Mouse (Mus musculus) small intestine, adult 2 months (tissue): Measurements from ENCODE around the gene Galnt6. TPM values are rescaled to one million over a fixed set of nuclear protein-coding genes. Genes with fewer than 3 reads are reported as not detected.

Experiments used
- H3K27ac ChIP-seq: fragments of 200-500 bp; 2 replicates; pipeline ENCODE4 v1.5.1; 2012; ENCODE audit warnings: low read depth, low read length, control low read depth, inconsistent platforms; ENCODE audit not compliant: insufficient read depth
- H3K27me3 ChIP-seq: fragments of 200-500 bp; 2 replicates; pipeline ENCODE4 v1.6.1; 2012; ENCODE audit warnings: mild to moderate bottlenecking, moderate library complexity, low read length, inconsistent platforms; ENCODE audit not compliant: control insufficient read depth, insufficient read depth
- H3K36me3 ChIP-seq: fragments of 200-500 bp; 2 replicates; pipeline ENCODE4 v1.6.1; 2012; ENCODE audit warnings: mild to moderate bottlenecking, low read length, control low read depth, inconsistent platforms; ENCODE audit not compliant: control insufficient read depth, insufficient read depth
- H3K4me1 ChIP-seq: fragments of 200-500 bp; 2 replicates; pipeline ENCODE4 v1.6.1; 2012; ENCODE audit warnings: low read length, inconsistent platforms, mixed read lengths; ENCODE audit not compliant: control insufficient read depth, insufficient read depth, insufficient read length
- H3K4me3 ChIP-seq: fragments of 200-500 bp; 2 replicates; pipeline ENCODE4 v1.5.1; 2012; ENCODE audit warnings: low read depth, mild to moderate bottlenecking, control low read depth, inconsistent platforms, low read length, moderate library complexity
- CTCF ChIP-seq: fragments of 200-500 bp; IDR thresholded peaks from 2 replicates; pipeline ENCODE4 v1.5.1; 2012; ENCODE audit warnings: low read depth, mild to moderate bottlenecking, control low read depth, inconsistent platforms, low read length, moderate library complexity, mixed read lengths; ENCODE audit not compliant: insufficient replicate concordance, insufficient read length; ENCODE audit errors: extremely low read depth
- POLR2A ChIP-seq: fragments of 200-500 bp; IDR thresholded peaks from 2 replicates; pipeline ENCODE4 v1.6.1; 2012; ENCODE audit warnings: low read depth, mild to moderate bottlenecking, control low read depth, inconsistent platforms, low read length, moderate library complexity
- WGBS: fragments of 180-500 bp; shearing (Covaris S2); methylation state at CpG from one replicate; pipeline ENCODE4 v1.1.7; 2018; 5-methylcytosine and 5-hydroxymethylcytosine counted together
- polyA plus RNA-seq: library from polyadenylated mRNA; depleted of rRNA; stranded (reverse); fragments of >200 nt; gene quantifications from 2 replicates; pipeline ENCODE4 v1.2.3, GENCODE M21; 2012

Galnt6 gene
- polyA plus RNA-seq, 1 experiment, result 73.0 TPM

DNA sequence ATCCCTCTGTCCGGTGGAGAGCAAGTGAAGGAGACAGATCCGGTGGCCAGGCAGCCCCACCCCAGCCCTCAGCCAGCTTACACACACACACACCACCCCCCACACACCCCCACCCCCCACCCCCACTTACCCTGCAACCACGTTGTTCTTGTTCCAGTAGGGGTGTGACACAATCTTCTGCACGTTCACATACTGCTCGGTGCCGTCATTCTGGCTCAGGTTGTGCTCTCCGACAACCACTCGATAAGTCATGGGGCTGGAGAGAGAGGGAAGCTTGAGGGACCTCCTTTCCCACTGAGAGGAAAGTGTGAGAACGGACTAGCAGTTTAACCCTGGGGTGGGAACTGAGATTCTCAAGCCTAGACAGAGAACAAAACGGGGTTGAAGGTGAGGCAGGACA is 44.7 kb downstream of the Galnt6 start:
- TF ChIP-seq POLR2A (no peak), CTCF (no peak)
- no peaks in the 10 kb centered on the region for H3K36me3 ChIP-seq
- H3K27me3 ChIP-seq, result no peaks in the 10 kb centered on the region
- WGBS, result 74% methylated on average over 10 of the region's 10 CpGs
- H3K4me3 ChIP-seq, result no peak overlapping the region
- no peak overlapping the region for H3K27ac ChIP-seq
- H3K4me1 ChIP-seq, result peaks cover 21% of the 10 kb centered on the region; the same call in 1 of the 2 replicates

DNA sequence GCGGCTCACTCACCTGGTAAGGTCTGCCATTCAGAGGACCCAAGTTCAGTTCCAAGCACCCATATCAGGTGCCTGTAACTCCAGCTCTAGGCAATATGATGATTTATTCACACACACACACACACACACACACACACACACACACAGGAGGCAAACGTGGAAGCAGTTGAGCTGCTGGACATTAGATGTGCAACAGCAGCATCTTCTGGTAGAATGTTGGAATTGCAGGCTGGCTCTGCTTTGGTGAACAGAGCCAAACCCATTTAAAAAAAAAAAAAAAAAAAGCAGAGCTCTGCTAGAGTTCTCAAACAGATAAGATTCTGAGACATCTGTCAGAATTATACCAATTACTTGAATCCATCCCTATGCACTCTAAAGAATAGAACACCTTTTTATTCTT is 46.1 kb downstream of the Galnt6 start:
- WGBS, result 43% methylated on average over 2 of the region's 2 CpGs
- TF ChIP-seq POLR2A (no peak), CTCF (peak; percentile 54; the same call in 1 of the 2 replicates)
- peaks cover 28% of the 10 kb centered on the region for H3K4me1 ChIP-seq
- H3K4me3 ChIP-seq, result no peak overlapping the region
- H3K27me3 ChIP-seq, result no peaks in the 10 kb centered on the region
- H3K27ac ChIP-seq, result no peak overlapping the region
- no peaks in the 10 kb centered on the region for H3K36me3 ChIP-seq

- no peaks in the 10 kb centered on the region for H3K36me3 ChIP-seq
- WGBS, result 62% methylated on average over 7 of the region's 7 CpGs
- H3K27me3 ChIP-seq, result no peaks in the 10 kb centered on the region
- no peak for TF ChIP-seq POLR2A
- TF ChIP-seq CTCF, result no peak
- H3K4me1 ChIP-seq, result peaks cover 19% of the 10 kb centered on the region
- no peak overlapping the region for H3K27ac ChIP-seq
- no peak overlapping the region for H3K4me3 ChIP-seq
These were observed 47.4 kb downstream of the Galnt6 start for GRCm38 (mm10) chr15:100681770-100682169.

- Histone ChIP-seq H3K36me3 (no peaks in the 10 kb centered on the region), H3K4me3 (no peak overlapping the region), H3K4me1 (peaks cover 15% of the 10 kb centered on the region), H3K27ac (no peak overlapping the region), H3K27me3 (no peaks in the 10 kb centered on the region)
- TF ChIP-seq POLR2A, result no peak
- TF ChIP-seq CTCF, result no peak
- 40% methylated on average over 3 of the region's 3 CpGs for WGBS
These were observed 48.8 kb downstream of the Galnt6 start for GRCm38 (mm10) chr15:100680381-100680780.

DNA sequence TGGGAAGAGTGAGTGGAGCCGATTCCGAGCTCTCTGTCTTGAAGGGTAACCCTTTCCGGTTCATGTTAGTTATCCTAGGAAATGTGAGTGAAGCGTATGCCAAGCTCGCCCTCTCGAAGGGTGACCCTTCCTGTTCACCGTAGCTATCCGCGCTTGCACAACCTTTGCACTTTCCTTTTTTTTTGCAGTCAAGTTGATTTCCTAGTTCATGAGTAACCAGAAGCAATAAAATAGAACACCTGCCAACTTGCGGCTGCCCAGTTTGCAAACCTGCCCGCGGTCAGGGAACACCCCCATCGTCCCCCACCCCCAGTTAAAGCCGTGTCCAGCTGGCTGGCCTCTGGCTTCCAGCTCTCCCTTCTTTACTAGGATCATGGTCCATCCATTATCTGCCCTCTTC is 50.2 kb downstream of the Galnt6 start:
- H3K27me3 ChIP-seq, result no peaks in the 10 kb centered on the region
- H3K4me1 ChIP-seq, result peaks cover 15% of the 10 kb centered on the region
- WGBS, result 23% methylated on average over 14 of the region's 14 CpGs
- TF ChIP-seq CTCF (no peak), POLR2A (no peak)
- peak overlapping the region; percentile 88 for H3K27ac ChIP-seq
- no peaks in the 10 kb centered on the region for H3K36me3 ChIP-seq
- peak overlapping the region; percentile 17 for H3K4me3 ChIP-seq

- H3K36me3 ChIP-seq, result no peaks in the 10 kb centered on the region
- peak overlapping the region; percentile 17 for H3K4me3 ChIP-seq
- H3K27ac ChIP-seq, result peak overlapping the region; percentile 88
- TF ChIP-seq CTCF (no peak), POLR2A (no peak)
- WGBS, result 32% methylated on average over 12 of the region's 12 CpGs
- peaks cover 15% of the 10 kb centered on the region for H3K4me1 ChIP-seq
- no peaks in the 10 kb centered on the region for H3K27me3 ChIP-seq
These were observed 50.6 kb downstream of the Galnt6 start for GRCm38 (mm10) chr15:100678581-100678980.

- TF ChIP-seq CTCF (no peak), POLR2A (no peak)
- 82% methylated on average over 8 of the region's 8 CpGs for WGBS
- no peaks in the 10 kb centered on the region for H3K36me3 ChIP-seq
- H3K27me3 ChIP-seq, result no peaks in the 10 kb centered on the region
- H3K4me1 ChIP-seq, result peaks cover 15% of the 10 kb centered on the region
- no peak overlapping the region for H3K27ac ChIP-seq
- no peak overlapping the region for H3K4me3 ChIP-seq
These were observed 51.5 kb downstream of the Galnt6 start for GRCm38 (mm10) chr15:100677675-100678074.

DNA sequence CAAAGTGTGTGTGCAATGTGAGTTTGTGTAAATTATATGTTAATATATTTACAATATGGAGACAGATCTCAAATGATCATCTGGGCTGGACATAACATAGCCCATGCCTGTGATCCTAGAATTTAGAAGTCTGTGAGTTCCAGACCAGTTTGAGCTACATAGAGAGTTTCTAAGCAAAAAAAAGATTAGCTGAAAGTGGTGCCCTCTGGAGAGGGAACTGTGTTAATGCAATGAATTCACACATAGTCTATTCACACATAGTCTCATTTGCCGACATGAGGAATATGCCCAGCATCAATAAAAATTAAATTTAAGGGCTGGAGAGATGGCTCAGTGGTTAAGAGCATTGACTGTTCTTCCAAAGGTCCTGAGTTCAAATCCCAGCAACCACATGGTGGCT is 52.7 kb downstream of the Galnt6 start:
- Histone ChIP-seq H3K4me3 (no peak overlapping the region), H3K27me3 (no peaks in the 10 kb centered on the region), H3K36me3 (no peaks in the 10 kb centered on the region), H3K4me1 (peaks cover 15% of the 10 kb centered on the region), H3K27ac (no peak overlapping the region)
- TF ChIP-seq POLR2A, result no peak
- TF ChIP-seq CTCF, result no peak
- 46% methylated on average over 1 of the region's 1 CpGs for WGBS
